Mouse (Mus musculus) neural tube, embryonic 12.5 days (tissue): ENCODE data around the gene Foxn1. TPM values are rescaled to one million over a fixed set of nuclear protein-coding genes. Genes with fewer than 3 reads are reported as not detected.

Source experiments
- ATAC-seq: fragments of 200-750 bp; cut with Nextera tagmentation; 2 replicates; pipeline ENCODE4 v1.8.0; 2017; ENCODE audit warnings: low read depth, mild to moderate bottlenecking, moderate TSS enrichment, moderate library complexity; ENCODE audit not compliant: low FRiP score
- H3K27ac ChIP-seq: fragments of 300-500 bp; sonication (generic); 2 replicates; pipeline ENCODE4 v1.5.1; 2016
- H3K27me3 ChIP-seq: fragments of 300-500 bp; sonication (generic); replicated peaks from 2 replicates; pipeline ENCODE4 v1.6.1; 2016; ENCODE audit warnings: mild to moderate bottlenecking
- H3K36me3 ChIP-seq: fragments of 300-500 bp; sonication (generic); 2 replicates; pipeline ENCODE4 v1.6.1; 2016; ENCODE audit warnings: mild to moderate bottlenecking
- H3K4me1 ChIP-seq: fragments of 300-500 bp; sonication (generic); 2 replicates; pipeline ENCODE4 v1.6.1; 2016
- H3K4me2 ChIP-seq: fragments of 300-500 bp; sonication (generic); replicated peaks from 2 replicates; pipeline ENCODE4 v1.6.1; 2016; ENCODE audit warnings: mild to moderate bottlenecking
- H3K4me3 ChIP-seq: fragments of 300-500 bp; sonication (generic); 2 replicates; pipeline ENCODE4 v1.5.1; 2016
- H3K9ac ChIP-seq: fragments of 300-500 bp; sonication (generic); 2 replicates; pipeline ENCODE4 v1.6.1; 2016; ENCODE audit warnings: mild to moderate bottlenecking
- H3K9me3 ChIP-seq: fragments of 300-500 bp; sonication (generic); 2 replicates; pipeline ENCODE4 v1.6.1; 2016; ENCODE audit warnings: mild to moderate bottlenecking
- WGBS: fragments of 180-500 bp; shearing (Covaris S2); methylation state at CpG from one replicate; pipeline ENCODE4 v1.1.7; 2016; 5-methylcytosine and 5-hydroxymethylcytosine counted together
- polyA plus RNA-seq: library from polyadenylated mRNA; unstranded; fragments of >200 nt; fragmentation: Nextera tagmentation; extraction: Ambion mirVana; gene quantifications from 2 replicates; pipeline ENCODE4 v1.2.1, GENCODE M21; 2016

Gene Foxn1
- polyA plus RNA-seq, 1 experiment from 2014 or later: not detected

GRCm38 (mm10) chr11:78370389-78370788 lies 16.0 kb downstream of the Foxn1 start:
- WGBS: 56% methylated on average over 1 of the region's 1 CpGs
- Histone ChIP-seq H3K36me3 (no peaks in the 10 kb centered on the region), H3K27me3 (no peaks in the 10 kb centered on the region), H3K9me3 (no peaks in the 10 kb centered on the region), H3K4me2 (no peak overlapping the region), H3K4me3 (no peak overlapping the region), H3K4me1 (no peaks in the 10 kb centered on the region), H3K9ac (no peak overlapping the region), H3K27ac (no peak overlapping the region)
- no peak for ATAC-seq

DNA sequence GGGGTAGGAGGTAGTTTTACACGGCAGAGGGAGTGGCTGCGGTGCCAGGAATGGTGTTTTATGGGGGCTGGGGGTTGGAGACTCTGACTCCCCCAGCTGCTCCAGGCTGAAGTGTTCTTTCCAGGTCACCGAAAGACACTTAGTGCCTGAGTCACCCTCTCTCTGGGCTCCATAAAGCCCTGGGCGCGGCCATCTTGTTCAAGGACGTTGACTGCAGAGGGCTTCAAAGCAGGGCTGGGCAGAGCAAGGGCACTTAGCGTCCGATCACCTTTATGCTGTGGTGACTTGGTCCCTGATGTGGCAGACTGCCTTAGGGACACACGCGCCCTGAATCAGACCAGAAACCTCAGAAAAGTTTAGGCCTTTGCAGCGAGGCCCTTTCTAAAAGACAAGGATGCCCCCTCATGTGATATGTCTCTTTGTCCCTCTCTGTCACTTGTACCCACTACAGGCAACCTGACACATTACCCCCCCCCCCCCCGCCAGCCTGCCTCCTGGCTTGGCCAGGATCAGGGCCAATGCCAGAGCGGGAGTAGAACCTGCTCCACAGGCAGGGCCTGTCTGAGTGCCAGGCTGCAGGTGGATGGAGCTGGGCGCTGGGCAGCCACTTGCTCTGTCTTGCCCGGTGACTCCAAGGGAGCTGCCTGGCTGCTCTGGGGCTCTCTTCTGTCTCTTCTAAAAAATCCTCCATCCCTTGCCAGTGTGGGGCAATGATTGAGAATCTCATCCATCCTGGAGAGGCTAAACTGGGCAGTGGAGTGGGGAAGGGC lies 18.7 kb downstream of the Foxn1 start:
- no peak for ATAC-seq
- H3K4me2 ChIP-seq: no peak overlapping the region
- H3K4me3 ChIP-seq: no peak overlapping the region
- 87% methylated on average over 15 of the region's 15 CpGs for WGBS
- no peak overlapping the region for H3K9ac ChIP-seq
- H3K27ac ChIP-seq: no peak overlapping the region
- H3K36me3 ChIP-seq: no peaks in the 10 kb centered on the region
- no peaks in the 10 kb centered on the region for H3K4me1 ChIP-seq
- H3K27me3 ChIP-seq: no peaks in the 10 kb centered on the region
- no peaks in the 10 kb centered on the region for H3K9me3 ChIP-seq

- 56% methylated on average over 8 of the region's 8 CpGs for WGBS
- Histone ChIP-seq H3K4me3 (no peak overlapping the region), H3K36me3 (no peaks in the 10 kb centered on the region), H3K4me1 (0 out of 2 replicates have a peak, but pooled peaks cover 5% of the 10 kb centered on the region), H3K9me3 (no peaks in the 10 kb centered on the region), H3K4me2 (no peak overlapping the region), H3K9ac (no peak overlapping the region), H3K27ac (no peak overlapping the region), H3K27me3 (0 out of 2 replicates have a peak, but pooled peaks cover 3% of the 10 kb centered on the region)
- no peak for ATAC-seq
Observed at GRCm38 (mm10) chr11:78364103-78364502, 22.3 kb downstream of the Foxn1 start.

DNA sequence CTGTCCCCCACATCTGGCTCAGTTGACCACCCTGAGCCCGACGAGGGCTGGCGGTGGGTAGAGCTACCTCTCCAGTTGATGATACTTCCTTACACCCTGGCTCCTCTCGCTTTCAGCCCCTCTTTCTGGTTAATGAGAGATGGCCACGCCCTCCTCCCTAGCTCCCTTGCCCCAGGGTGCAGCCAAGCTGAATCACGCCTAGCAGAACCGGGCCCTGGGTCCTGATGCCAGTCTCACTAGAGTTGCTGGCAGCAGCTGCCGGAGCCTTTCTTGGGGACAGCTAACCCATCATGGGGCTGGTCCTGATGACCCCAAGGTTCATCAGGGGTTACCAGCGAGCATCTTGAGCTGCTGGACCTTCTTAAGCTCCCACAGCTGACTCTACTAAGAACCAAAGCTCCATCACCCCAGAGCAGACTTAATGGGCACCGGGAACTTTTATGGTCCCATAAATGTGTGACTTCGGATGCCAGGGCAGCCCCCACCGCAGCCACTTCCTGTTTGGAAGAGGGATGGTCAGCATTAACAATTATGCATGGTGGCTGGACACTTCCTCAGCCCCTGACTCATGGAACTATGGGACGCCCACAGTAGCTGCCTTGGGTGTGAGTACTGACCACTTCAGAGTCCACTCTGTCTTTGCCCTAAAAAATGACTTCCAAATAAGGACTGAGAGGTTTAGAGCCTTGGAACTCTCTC lies 22.9 kb downstream of the Foxn1 start:
- Histone ChIP-seq H3K4me1 (0 out of 2 replicates have a peak, but pooled peaks cover 5% of the 10 kb centered on the region), H3K27me3 (0 out of 2 replicates have a peak, but pooled peaks cover 3% of the 10 kb centered on the region), H3K9ac (no peak overlapping the region), H3K9me3 (no peaks in the 10 kb centered on the region), H3K4me2 (no peak overlapping the region), H3K27ac (no peak overlapping the region), H3K4me3 (no peak overlapping the region), H3K36me3 (no peaks in the 10 kb centered on the region)
- WGBS: 68% methylated on average over 13 of the region's 13 CpGs
- ATAC-seq: no peak

DNA sequence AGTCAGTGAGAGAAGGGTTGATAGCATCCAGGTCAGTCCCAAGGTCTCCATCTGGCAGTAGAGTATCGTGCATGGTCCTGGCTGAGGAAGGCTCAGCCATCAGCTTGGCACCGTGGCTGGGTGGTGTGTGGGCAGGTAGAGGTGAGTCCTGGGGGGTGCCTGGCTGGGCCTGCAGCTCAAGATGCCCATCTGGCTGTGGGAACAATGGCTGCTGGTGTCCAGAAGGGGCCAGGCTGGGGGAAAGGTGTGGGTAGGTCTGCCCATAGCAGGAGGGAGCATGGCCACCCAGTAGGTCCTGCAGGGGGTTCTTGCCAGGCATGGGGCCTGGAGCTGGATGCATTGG lies 25.6 kb downstream of the Foxn1 start:
- Histone ChIP-seq H3K9ac (0 out of 2 replicates have a peak overlapping the region, but pooled peaks have one; percentile 5), H3K4me3 (no peak overlapping the region), H3K9me3 (no peaks in the 10 kb centered on the region), H3K36me3 (no peaks in the 10 kb centered on the region), H3K4me2 (peak overlapping the region; percentile 52), H3K27me3 (0 out of 2 replicates have a peak, but pooled peaks cover 3% of the 10 kb centered on the region), H3K4me1 (0 out of 2 replicates have a peak, but pooled peaks cover 5% of the 10 kb centered on the region), H3K27ac (no peak overlapping the region)
- 52% methylated on average over 2 of the region's 2 CpGs for WGBS
- no peak for ATAC-seq

DNA sequence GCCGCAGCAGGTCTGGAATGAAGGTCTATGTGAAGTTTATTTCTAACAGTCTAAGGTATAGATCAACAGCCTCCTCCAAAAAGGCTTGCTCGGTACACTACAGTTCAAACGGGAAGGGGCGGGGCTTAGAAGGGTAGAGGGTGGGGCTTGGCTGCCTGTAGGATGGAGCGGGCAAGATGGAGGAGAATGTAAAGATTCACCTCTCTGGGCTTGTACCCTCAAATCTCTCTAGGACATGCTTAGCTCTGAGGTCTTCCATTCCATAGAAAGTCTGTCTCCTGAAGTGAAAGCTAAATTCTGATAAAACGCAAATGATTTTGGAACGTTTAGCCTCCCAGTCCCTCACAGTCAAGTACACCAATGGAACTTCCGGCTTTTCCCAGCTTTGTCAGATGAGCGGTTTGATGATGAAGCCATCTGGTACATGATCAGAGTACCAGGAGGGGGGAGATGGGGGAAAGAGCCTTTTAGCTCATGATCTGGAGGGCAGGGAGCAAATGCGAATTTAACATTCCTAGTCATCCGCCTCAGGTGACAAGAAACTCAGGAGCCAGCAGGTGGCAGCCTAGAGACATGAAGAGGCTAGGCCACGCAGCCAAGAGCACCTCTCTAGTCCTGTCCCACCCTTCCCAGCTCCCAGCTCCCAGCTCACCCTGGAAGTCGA lies 26.1 kb downstream of the Foxn1 start:
- H3K36me3 ChIP-seq: no peaks in the 10 kb centered on the region
- H3K9ac ChIP-seq: no peak overlapping the region
- H3K4me1 ChIP-seq: 0 out of 2 replicates have a peak, but pooled peaks cover 5% of the 10 kb centered on the region
- H3K27me3 ChIP-seq: 0 out of 2 replicates have a peak, but pooled peaks cover 3% of the 10 kb centered on the region
- ATAC-seq: peak; percentile 56
- peak overlapping the region; percentile 52 for H3K4me2 ChIP-seq
- H3K27ac ChIP-seq: no peak overlapping the region
- no peak overlapping the region for H3K4me3 ChIP-seq
- no peaks in the 10 kb centered on the region for H3K9me3 ChIP-seq
- 12% methylated on average over 13 of the region's 13 CpGs for whole genome bisulfite sequencing

- no peak for ATAC-seq
- no peak overlapping the region for H3K4me3 ChIP-seq
- H3K27ac ChIP-seq: no peak overlapping the region
- no peak overlapping the region for H3K4me2 ChIP-seq
- 12% methylated on average over 22 of the region's 22 CpGs for WGBS
- no peak overlapping the region for H3K9ac ChIP-seq
- H3K9me3 ChIP-seq: no peaks in the 10 kb centered on the region
- H3K36me3 ChIP-seq: no peaks in the 10 kb centered on the region
- H3K4me1 ChIP-seq: 0 out of 2 replicates have a peak, but pooled peaks cover 5% of the 10 kb centered on the region
- 0 out of 2 replicates have a peak, but pooled peaks cover 3% of the 10 kb centered on the region for H3K27me3 ChIP-seq
Observed at GRCm38 (mm10) chr11:78358330-78359007, 27.9 kb downstream of the Foxn1 start.

DNA sequence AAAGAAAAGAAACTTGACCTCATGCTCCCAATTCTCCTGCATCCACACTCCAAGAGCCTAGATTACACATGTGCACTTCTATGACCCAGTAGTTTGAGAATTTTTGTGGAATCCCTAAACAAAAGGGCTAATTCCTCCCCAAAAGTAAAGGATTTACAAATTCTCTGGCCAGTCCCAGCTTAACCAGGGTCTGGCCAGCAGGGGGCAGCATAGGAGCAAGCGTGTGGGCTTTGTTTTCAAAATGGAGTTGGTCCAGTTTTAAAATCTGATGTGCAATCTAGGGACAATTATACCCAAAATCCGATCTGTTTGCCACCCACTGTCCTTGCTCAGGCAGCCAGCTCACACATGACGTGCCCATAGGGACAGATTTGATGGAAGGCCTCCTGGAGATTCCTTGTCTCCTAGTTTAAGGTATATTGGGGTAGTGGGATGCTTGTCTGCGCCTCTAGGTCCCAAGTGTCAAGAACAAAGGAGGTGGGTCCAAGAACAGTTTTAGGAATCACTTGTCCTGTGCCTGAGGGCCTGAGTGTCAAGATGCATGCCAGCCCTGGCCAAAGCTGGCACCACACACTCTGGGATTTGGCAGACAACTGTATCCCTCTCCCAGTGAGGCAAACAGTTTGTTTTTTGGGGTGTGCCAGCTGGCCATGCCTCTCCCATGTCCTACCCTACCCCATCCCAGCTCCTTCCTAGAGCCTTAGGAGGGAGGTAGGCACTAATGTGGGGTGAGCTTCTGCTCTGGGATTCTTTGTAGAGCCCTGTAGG lies 30.7 kb downstream of the Foxn1 start:
- no peak overlapping the region for H3K4me2 ChIP-seq
- no peak overlapping the region for H3K4me3 ChIP-seq
- ATAC-seq: no peak
- H3K4me1 ChIP-seq: 0 out of 2 replicates have a peak, but pooled peaks cover 5% of the 10 kb centered on the region
- no peaks in the 10 kb centered on the region for H3K36me3 ChIP-seq
- H3K9ac ChIP-seq: no peak overlapping the region
- H3K9me3 ChIP-seq: no peaks in the 10 kb centered on the region
- H3K27ac ChIP-seq: no peak overlapping the region
- H3K27me3 ChIP-seq: 0 out of 2 replicates have a peak, but pooled peaks cover under 1% of the 10 kb centered on the region
- 36% methylated on average over 4 of the region's 4 CpGs for WGBS

DNA sequence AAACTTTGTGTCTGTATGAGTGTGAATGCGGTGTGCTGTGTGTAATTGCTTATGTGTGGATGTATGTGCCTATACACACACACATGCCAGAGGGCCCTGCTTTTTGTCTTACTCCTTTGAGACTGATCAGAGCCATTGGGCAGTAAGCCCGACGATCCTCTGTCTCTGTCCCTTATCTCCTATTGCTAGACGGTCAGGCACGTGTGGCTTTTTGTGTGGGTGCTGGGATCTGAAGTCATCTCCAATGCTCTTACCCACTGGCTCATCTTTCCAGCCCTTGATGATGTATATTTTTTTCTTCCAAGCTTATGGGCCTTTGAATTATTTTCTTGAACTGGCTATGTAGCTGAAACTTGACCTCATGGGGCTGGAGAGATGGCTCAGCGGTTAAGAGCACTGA lies 31.5 kb downstream of the Foxn1 start:
- Histone ChIP-seq H3K27ac (no peak overlapping the region), H3K4me2 (no peak overlapping the region), H3K9me3 (no peaks in the 10 kb centered on the region), H3K36me3 (no peaks in the 10 kb centered on the region), H3K27me3 (no peaks in the 10 kb centered on the region), H3K9ac (no peak overlapping the region), H3K4me3 (no peak overlapping the region), H3K4me1 (no peaks in the 10 kb centered on the region)
- 90% methylated on average over 6 of the region's 6 CpGs for WGBS
- ATAC-seq: no peak

DNA sequence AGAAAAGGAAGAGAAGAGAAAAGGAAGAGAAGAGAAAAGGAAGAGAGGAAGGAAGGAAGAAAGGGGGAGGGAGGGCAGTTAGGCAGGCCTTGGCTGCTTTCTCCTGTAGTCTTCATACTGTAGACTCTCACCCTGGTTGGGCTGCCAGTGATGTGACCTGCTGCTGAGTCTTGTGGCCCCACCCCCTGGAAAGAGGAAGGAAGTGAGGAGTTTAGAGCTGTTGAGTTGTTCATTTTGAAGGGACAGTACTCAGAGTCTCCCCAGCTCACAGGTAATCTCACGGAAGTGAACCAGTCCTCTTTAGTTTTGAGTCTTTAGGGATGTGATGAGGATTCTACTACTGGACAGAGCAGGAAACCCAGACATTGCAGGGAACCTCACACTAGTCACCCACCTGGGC lies 33.3 kb downstream of the Foxn1 start:
- ATAC-seq: no peak
- H3K4me2 ChIP-seq: no peak overlapping the region
- H3K27ac ChIP-seq: no peak overlapping the region
- no peak overlapping the region for H3K9ac ChIP-seq
- H3K4me3 ChIP-seq: no peak overlapping the region
- H3K9me3 ChIP-seq: no peaks in the 10 kb centered on the region
- no peaks in the 10 kb centered on the region for H3K27me3 ChIP-seq
- 77% methylated on average over 1 of the region's 1 CpGs for WGBS
- H3K36me3 ChIP-seq: peaks cover 11% of the 10 kb centered on the region
- no peaks in the 10 kb centered on the region for H3K4me1 ChIP-seq
